Mouse (Mus musculus) urinary bladder, postnatal 0 days (tissue): Measurements from ENCODE around the gene Entpd5. TPM values are rescaled to one million over a fixed set of nuclear protein-coding genes. Genes with fewer than 3 reads are reported as not detected.

Experiments
- polyA plus RNA-seq: library from polyadenylated mRNA; unstranded; fragments of >200 nt; fragmentation: Nextera tagmentation; extraction: Ambion mirVana; gene quantifications from 2 replicates; pipeline ENCODE4 v1.2.1, GENCODE M21; 2015

Entpd5 gene
- 13.4 and 16.0 TPM in 2 replicates for polyA plus RNA-seq

GRCm38 (mm10) chr12:84408819-84409507, at the start of gene Entpd5, which contains the start of gene Bbof1:
TSS of gene Entpd5 (minus strand) at chr12:84409029.
TSS of gene Bbof1 (plus strand) at chr12:84409071.

GRCm38 (mm10) chr12:84450718-84451646, 42.2 kb upstream of the Entpd5 start, which contains the start of the genes Aldh6a1 and Lin52:
TSS of gene Aldh6a1 (minus strand) at chr12:84451004.
TSS of gene Lin52 (plus strand) at chr12:84451422.

DNA sequence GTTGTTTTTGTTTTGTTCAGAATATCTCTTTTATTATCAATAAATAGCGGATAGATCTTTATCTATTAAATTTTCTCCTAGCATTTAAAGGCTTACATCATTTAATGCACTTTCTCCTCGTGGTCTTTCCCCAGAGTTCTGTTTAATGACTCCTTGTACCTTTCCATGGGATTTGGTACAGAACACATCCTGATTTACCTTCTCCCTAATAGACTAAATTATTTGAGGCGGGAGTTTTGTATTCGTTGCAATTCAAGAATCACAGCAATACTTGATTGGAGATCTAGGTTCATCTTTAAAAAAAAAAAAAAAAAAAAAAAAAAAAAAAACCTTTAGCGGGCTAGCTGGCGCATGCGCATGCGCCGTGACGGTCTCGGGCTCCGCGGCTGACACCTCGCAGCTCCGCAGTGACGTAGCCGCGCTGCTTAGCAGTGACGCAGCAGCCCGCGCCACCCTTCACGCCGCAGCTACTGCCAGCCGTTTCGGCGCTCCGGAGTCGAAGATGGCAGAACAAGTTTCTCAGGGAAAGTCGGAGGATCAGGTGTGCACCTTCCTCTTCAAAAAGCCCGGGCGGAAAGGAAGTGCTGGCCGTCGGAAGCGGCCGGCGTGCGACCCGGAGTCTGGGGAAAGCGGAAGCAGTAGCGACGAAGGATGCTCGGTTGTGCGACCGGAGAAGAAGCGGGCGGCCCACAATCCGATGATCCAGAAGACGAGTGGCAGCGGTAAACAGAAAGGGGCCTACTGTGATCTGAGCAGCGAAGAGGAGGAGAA, 8.2 kb upstream of the Entpd5 start, which contains the start of gene Rnf113a2:
Gene Rnf113a2, plus strand, starts transcription at position 363 of the 771 bp plus-strand sequence.

DNA sequence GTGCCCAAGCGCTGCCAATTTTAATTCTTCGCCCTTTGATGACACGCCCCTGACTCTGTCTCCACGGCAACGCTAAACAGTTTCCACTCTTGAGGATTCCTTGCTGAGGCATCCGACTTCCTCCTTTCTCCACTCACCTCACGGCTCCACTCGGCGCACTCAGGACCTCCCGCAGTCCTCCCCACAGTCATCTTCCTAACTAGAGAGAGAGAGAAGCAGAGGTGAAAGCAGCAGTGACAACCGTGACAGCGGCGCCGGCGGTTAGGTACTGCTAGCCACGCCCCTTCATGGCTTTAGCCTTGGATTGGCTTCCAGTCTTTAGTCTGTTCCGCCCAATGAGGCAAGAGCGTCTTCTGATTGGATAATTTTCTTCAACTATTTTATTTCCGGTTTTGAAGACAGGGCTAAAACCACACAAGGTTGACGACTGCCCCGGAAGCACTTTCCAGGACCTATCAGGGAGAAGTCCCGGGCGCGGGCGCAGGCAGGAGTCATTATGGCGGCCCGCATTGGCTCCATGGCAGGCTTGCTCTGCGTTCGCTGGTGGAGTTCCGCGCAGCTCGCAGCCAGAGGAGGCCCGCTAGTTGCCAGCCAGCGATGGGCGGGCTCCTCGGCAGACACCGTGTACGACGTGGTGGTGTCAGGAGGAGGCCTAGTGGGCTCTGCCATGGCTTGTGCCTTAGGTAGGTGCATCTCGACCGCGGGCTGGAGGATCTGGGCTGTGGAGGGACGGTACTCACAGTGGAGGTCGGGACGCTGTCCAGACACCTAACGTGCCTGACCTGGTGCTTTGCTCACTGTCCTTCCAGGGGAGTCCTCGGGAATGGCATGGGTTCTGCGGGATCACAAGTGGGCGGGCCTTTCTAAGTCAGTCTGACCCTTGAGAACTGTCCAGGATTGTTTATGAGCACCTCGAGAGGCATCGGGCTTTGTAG, 47.0 kb downstream of the Entpd5 start, which contains the start of the genes Coq6 and Fam161b:
Gene Coq6, plus strand, starts transcription at position 103 of the 935 bp plus-strand sequence.
Gene Fam161b, minus strand, starts transcription at position 279 of the 935 bp plus-strand sequence.

Other genes with a start within 250 kb of the Entpd5 start
- 5.9 and 6.6 TPM in 2 replicates for gene Elmsan1, start 190.1 kb downstream of the Entpd5 start, polyA plus RNA-seq
- 29.9 and 34.9 TPM in 2 replicates for gene Ptgr2, start 123.8 kb downstream of the Entpd5 start, polyA plus RNA-seq
- gene Zfp410, start 92.2 kb downstream of the Entpd5 start, polyA plus RNA-seq, result 41.1 and 44.6 TPM in 2 replicates
- gene Coq6, start 47.4 kb downstream of the Entpd5 start, polyA plus RNA-seq, result 22.1 and 25.4 TPM in 2 replicates
- 0.82 and 0.93 TPM in 2 replicates for gene Fam161b, start 47.2 kb downstream of the Entpd5 start, polyA plus RNA-seq
- 0.27 and 0.57 TPM in 2 replicates for gene Bbof1, start within 50 bp of the Entpd5 start, polyA plus RNA-seq
- gene Rnf113a2, start 8.2 kb upstream of the Entpd5 start, polyA plus RNA-seq, result 21.1 and 24.9 TPM in 2 replicates
- 36.0 and 38.3 TPM in 2 replicates for gene Aldh6a1, start 42.0 kb upstream of the Entpd5 start, polyA plus RNA-seq
- gene Lin52, start 42.4 kb upstream of the Entpd5 start, polyA plus RNA-seq, result 9.5 and 10.6 TPM in 2 replicates
- not detected in 2 replicates for gene Vsx2, start 160.7 kb upstream of the Entpd5 start, polyA plus RNA-seq
- 8.8 and 9.8 TPM in 2 replicates for gene Abcd4, start 208.4 kb upstream of the Entpd5 start, polyA plus RNA-seq
- gene Vrtn, start 232.0 kb upstream of the Entpd5 start, polyA plus RNA-seq, result not detected in 2 replicates